Mouse (Mus musculus) midbrain, postnatal 0 days (tissue): ENCODE data around the gene Cdkn2aipnl. TPM values are rescaled to one million over a fixed set of nuclear protein-coding genes. Genes with fewer than 3 reads are reported as not detected.

Experiments
- ATAC-seq: fragments of 200-750 bp; cut with Nextera tagmentation; 2 replicates; pipeline ENCODE4 v1.8.0; 2017; ENCODE audit warnings: moderate number of reproducible peaks, mild to moderate bottlenecking, moderate TSS enrichment, moderate library complexity; ENCODE audit not compliant: low FRiP score
- DNase-seq: peaks from one replicate; pipeline ENCODE4 v3.0.0-alpha.2; 2015; ENCODE audit warnings: low spot score
- H3K27ac ChIP-seq: fragments of 300-500 bp; sonication (generic); 2 replicates; pipeline ENCODE4 v1.5.1; 2014; ENCODE audit warnings: low read depth, mild to moderate bottlenecking, low read length, mixed read lengths
- H3K27me3 ChIP-seq: fragments of 300-500 bp; sonication (generic); 2 replicates; pipeline ENCODE4 v1.6.1; 2014; ENCODE audit warnings: low read length, control low read depth, mixed read lengths; ENCODE audit not compliant: insufficient read depth
- H3K36me3 ChIP-seq: fragments of 300-500 bp; sonication (generic); 2 replicates; pipeline ENCODE4 v1.6.1; 2014; ENCODE audit warnings: low read length, control low read depth, mixed read lengths; ENCODE audit not compliant: insufficient read depth
- H3K4me1 ChIP-seq: fragments of 300-500 bp; sonication (generic); 2 replicates; pipeline ENCODE4 v1.6.1; 2014; ENCODE audit warnings: mild to moderate bottlenecking, control low read depth, antibody characterized with exemption, low read length, mixed read lengths; ENCODE audit not compliant: insufficient read depth
- H3K4me2 ChIP-seq: fragments of 300-500 bp; sonication (generic); 2 replicates; pipeline ENCODE4 v1.6.1; 2014; ENCODE audit warnings: low read depth, mild to moderate bottlenecking, low read length, mixed read lengths; ENCODE audit not compliant: poor library complexity, severe bottlenecking
- H3K4me3 ChIP-seq: fragments of 300-500 bp; sonication (generic); 2 replicates; pipeline ENCODE4 v1.5.1; 2014; ENCODE audit warnings: low read depth, mild to moderate bottlenecking, low read length, moderate library complexity
- H3K9ac ChIP-seq: fragments of 300-500 bp; sonication (generic); replicated peaks from 2 replicates; pipeline ENCODE4 v1.6.1; 2014; ENCODE audit warnings: mild to moderate bottlenecking, low read length, moderate library complexity, mixed read lengths; ENCODE audit not compliant: poor library complexity, severe bottlenecking
- H3K9me3 ChIP-seq: fragments of 300-500 bp; sonication (generic); 2 replicates; pipeline ENCODE4 v1.6.1; 2016; ENCODE audit warnings: low read length, control low read depth
- CTCF ChIP-seq: IDR thresholded peaks from 2 replicates; pipeline ENCODE4 v1.5.1; 2016; ENCODE audit warnings: antibody characterized with exemption, mild to moderate bottlenecking
- WGBS: fragments of 180-500 bp; shearing (Covaris S2); extraction: QIAGEN DNeasy Blood & Tissue Kit; methylation state at CpG from one replicate; pipeline ENCODE4 v1.1.7; 2014; 5-methylcytosine and 5-hydroxymethylcytosine counted together
- polyA plus RNA-seq: library from polyadenylated mRNA; unstranded; fragments of >200 nt; fragmentation: Nextera tagmentation; extraction: Ambion mirVana; gene quantifications from 2 replicates; pipeline ENCODE4 v1.2.1, GENCODE M21; 2015
- total RNA-seq: library from RNA; depleted of rRNA; stranded (reverse); fragments of >200 nt; gene quantifications from 2 replicates; pipeline ENCODE4 v1.2.3, GENCODE M21; 2014

Gene Cdkn2aipnl
- total and polyA plus RNA-seq, 2 experiments from 2014 or later, result 99.1 to 124 TPM

DNA sequence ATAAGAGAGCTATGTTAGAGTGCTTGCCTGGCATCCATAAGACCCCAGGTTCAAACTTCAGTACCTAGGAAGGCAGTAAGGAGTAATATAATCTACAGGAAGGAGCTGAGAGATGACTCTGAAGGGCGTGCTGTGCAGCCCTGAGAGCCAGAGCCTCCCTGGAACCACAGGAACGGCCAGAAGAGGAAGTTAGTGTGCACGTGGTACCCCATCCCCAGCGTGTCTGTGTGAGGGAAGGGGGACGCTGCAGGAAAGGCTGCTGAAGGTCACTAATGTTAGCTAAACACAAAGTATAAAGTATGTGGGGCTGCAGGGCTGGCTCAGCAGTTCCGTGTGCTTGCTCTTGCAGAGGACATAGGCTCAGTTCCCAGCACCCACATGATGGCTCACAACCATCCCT, 41.9 kb upstream of the Cdkn2aipnl start:
- no peaks in the 10 kb centered on the region for H3K9me3 ChIP-seq
- DNase-seq (no peak), ATAC-seq (no peak)
- no peaks in the 10 kb centered on the region for H3K36me3 ChIP-seq
- TF ChIP-seq CTCF, result no peak
- H3K4me3 ChIP-seq, result no peak overlapping the region
- H3K27ac ChIP-seq, result no peak overlapping the region
- WGBS, result 76% methylated on average over 6 of the region's 6 CpGs
- H3K27me3 ChIP-seq, result no peaks in the 10 kb centered on the region
- no peaks in the 10 kb centered on the region for H3K4me1 ChIP-seq
- no peak overlapping the region for H3K4me2 ChIP-seq
- no peak overlapping the region for H3K9ac ChIP-seq

DNA sequence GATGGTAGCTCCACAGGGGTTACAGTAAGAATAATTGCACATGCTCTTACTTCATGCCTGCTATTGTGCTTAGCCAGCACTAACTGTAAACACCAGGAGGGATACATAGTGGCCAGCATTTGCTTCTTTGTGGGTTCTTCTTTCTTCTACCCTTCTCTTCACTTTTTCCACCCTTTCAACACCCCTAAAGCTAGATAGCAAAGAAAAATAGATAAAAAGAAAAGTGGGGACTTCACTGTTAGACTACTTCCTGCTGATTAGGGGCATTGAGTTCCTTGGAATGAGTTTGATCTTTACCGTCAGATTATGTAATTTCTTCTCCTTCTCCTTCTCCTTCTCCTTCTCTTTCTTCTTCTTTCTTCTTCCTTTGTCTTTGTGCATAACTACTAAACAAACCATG, 41.1 kb upstream of the Cdkn2aipnl start:
- WGBS, result 87% methylated on average over 1 of the region's 1 CpGs
- Histone ChIP-seq H3K4me1 (no peaks in the 10 kb centered on the region), H3K27me3 (no peaks in the 10 kb centered on the region), H3K9me3 (no peaks in the 10 kb centered on the region), H3K36me3 (no peaks in the 10 kb centered on the region), H3K4me3 (no peak overlapping the region), H3K4me2 (no peak overlapping the region), H3K9ac (no peak overlapping the region), H3K27ac (no peak overlapping the region)
- no peak for DNase-seq
- TF ChIP-seq CTCF, result no peak
- no peak for ATAC-seq

DNA sequence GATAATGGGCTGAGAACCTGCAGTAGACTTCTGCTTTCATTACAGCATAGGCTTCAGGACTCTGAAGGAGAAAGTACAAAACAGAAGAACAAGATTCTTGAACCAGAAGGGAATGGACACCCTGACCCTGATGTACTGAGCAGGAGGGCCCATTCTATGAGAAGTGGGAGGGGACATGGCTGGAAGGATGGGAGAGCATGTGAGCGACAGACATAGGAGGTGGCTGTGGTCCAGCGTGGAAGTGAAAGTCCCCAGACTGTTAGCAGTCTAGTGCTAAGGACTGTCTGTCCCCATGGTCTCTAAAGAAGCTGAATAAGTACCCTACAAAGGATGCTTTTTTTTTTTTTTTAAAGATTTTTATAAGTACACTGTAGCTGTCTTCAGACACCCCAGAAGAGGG, 40.4 kb upstream of the Cdkn2aipnl start:
- Histone ChIP-seq H3K9me3 (no peaks in the 10 kb centered on the region), H3K4me1 (no peaks in the 10 kb centered on the region), H3K27ac (no peak overlapping the region), H3K9ac (no peak overlapping the region), H3K27me3 (no peaks in the 10 kb centered on the region), H3K4me2 (no peak overlapping the region), H3K4me3 (no peak overlapping the region), H3K36me3 (no peaks in the 10 kb centered on the region)
- 72% methylated on average over 2 of the region's 2 CpGs for WGBS
- DNase-seq (no peak), ATAC-seq (no peak)
- TF ChIP-seq CTCF, result no peak

DNA sequence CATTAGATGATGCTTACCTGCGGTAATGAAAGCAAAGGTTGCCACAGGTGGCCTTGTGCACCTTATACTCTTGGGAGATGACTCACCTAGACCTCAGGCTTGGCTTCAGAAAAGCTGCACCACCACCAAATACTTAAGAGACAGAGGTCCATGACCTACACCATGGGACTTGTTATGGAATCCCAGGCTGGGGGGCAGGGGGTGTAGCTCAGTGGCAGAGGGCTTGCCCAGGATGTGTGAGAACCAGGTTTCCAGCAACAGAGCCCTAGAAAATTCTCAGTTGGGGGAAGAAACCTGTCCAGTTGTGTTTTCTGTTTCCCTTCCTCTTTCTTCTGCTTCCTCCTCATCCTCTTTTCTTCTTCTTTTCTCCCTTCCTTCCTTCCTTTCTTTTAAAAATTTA, 36.3 kb upstream of the Cdkn2aipnl start:
- no peak for DNase-seq
- no peak for TF ChIP-seq CTCF
- Histone ChIP-seq H3K36me3 (no peaks in the 10 kb centered on the region), H3K4me3 (no peak overlapping the region), H3K4me1 (no peaks in the 10 kb centered on the region), H3K27me3 (no peaks in the 10 kb centered on the region), H3K9me3 (no peaks in the 10 kb centered on the region), H3K4me2 (no peak overlapping the region), H3K9ac (no peak overlapping the region), H3K27ac (no peak overlapping the region)
- WGBS, result 94% methylated on average over 1 of the region's 1 CpGs
- ATAC-seq, result no peak

DNA sequence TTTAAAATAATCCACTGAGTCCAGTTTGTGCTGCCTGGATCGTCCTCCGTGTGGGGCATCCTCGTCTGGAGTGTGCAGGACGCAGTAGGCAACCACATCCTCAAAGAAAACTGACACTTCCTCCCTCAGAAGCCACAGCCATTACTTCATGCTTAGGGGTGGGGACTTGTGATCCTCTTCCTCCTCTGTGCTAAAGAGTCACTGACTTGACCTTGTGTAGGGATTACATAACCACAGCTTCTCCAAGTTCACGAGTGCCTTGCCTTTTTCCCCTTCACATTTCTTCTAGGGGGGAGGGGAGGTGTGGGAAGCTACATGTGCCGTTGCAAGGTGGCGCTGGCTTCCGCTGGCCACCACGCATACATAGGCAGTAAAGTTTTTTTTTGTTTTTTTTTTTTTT, 35.7 kb upstream of the Cdkn2aipnl start:
- Histone ChIP-seq H3K27me3 (no peaks in the 10 kb centered on the region), H3K4me3 (no peak overlapping the region), H3K4me2 (no peak overlapping the region), H3K9ac (no peak overlapping the region), H3K36me3 (no peaks in the 10 kb centered on the region), H3K9me3 (no peaks in the 10 kb centered on the region), H3K27ac (no peak overlapping the region), H3K4me1 (no peaks in the 10 kb centered on the region)
- TF ChIP-seq CTCF, result no peak
- no peak for DNase-seq
- ATAC-seq, result no peak
- WGBS, result 88% methylated on average over 9 of the region's 9 CpGs

DNA sequence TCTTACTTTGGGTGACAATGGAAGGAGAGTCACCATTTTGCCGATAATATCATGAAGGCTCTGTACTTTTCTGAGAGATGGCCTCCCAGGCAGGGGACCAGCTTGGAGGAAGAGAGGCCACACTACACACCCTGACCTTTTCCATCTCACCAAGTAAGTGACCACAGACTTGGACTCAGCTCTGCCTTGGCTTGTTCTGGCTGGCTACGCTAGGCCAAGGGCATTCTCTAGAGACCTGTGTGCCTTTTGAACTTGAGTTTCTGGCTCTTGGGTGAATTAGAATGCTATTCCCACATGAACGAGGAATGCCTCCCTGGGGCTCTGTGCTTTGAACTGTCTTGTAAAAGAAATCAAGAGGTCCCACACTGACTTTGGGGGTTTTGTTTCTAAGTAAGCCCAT, 33.2 kb upstream of the Cdkn2aipnl start:
- no peak overlapping the region for H3K4me2 ChIP-seq
- H3K27ac ChIP-seq, result no peak overlapping the region
- H3K4me1 ChIP-seq, result no peaks in the 10 kb centered on the region
- H3K4me3 ChIP-seq, result no peak overlapping the region
- no peak for TF ChIP-seq CTCF
- no peaks in the 10 kb centered on the region for H3K36me3 ChIP-seq
- H3K27me3 ChIP-seq, result no peaks in the 10 kb centered on the region
- no peak overlapping the region for H3K9ac ChIP-seq
- ATAC-seq (no peak), DNase-seq (no peak)
- H3K9me3 ChIP-seq, result no peaks in the 10 kb centered on the region
- WGBS, result 87% methylated on average over 3 of the region's 3 CpGs
